Mouse (Mus musculus): ENCODE results near the gene Clec12b. TPM values are rescaled to one million over a fixed set of nuclear protein-coding genes. Genes with fewer than 3 reads are reported as not detected.

Gene Clec12b
- total RNA-seq (2012; rRNA removed) = not detected in 2 replicates
- polyA plus RNA-seq (2012; ENCODE audit: insufficient read depth in 1 of 2, insufficient read length in 2 of 2, low read depth in 1 of 2, low replicate concordance in 2 of 2, missing spikeins in 1 of 2) = not detected

DNA sequence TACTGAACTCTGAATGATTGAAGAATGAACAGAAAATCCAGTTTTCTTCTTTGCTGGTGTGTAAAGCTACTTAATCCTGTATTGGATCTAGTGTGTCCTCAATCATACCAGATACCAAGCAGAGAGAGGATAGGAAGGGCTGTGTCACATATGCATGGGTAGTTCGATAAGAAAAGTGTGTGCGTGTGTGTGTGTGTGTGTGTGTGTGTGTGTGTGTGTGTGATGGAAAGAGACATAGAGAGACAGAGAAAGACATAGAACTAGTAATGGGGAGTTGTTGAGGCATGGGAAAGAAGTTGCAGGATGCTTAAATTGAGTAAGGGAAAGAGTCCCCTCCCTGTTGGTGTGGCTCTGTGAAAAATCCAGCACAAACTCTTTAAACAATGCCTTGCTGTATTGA is at the start of gene Clec12b:
Gene Clec12b (minus strand): TSS at position 101 of the 400 bp plus-strand sequence.
- no peak for DNase-seq (ENCODE audit: low read depth, low spot score)
- Histone ChIP-seq H3K27me3 (ENCODE audit: control insufficient read depth in 1 of 2, insufficient read depth in 2 of 2, low read length in 2 of 2) (no peaks in the 10 kb centered on the region; a peak in 1 of 4 replicates), H3K9me3 (replicated peaks; ENCODE audit: insufficient read depth, low read length) (no peaks in the 10 kb centered on the region), H3K4me3 (ENCODE audit: control insufficient read depth in 1 of 2, insufficient read depth in 1 of 2, low read depth in 2 of 2, low read length in 2 of 2) (no peak within 1 kb of the TSS), H3K36me3 (ENCODE audit: control insufficient read depth in 1 of 2, insufficient read depth in 2 of 2, low read length in 2 of 2) (no peaks in the 10 kb centered on the region), H3K9ac (ENCODE audit: control insufficient read depth, low read depth, low read length, poor library complexity, severe bottlenecking) (no peak within 1 kb of the TSS), H3K4me1 (ENCODE audit: control insufficient read depth in 1 of 2, insufficient read depth in 2 of 2, low read length in 2 of 2) (no peaks in the 10 kb centered on the region), H3K79me2 (ENCODE audit: control insufficient read depth, insufficient read depth, low read length, poor library complexity) (no peaks in the 10 kb centered on the region), H3K27ac (ENCODE audit: control insufficient read depth, low read depth, low read length) (no peak within 1 kb of the TSS)
- TF ChIP-seq SIN3A (IDR thresholded peaks at IDR 0.05; ENCODE audit: low read length) (no peak), USF1 (IDR thresholded peaks at IDR 0.05; ENCODE audit: low read depth, low read length) (no peak), RAD21 (IDR thresholded peaks at IDR 0.05; ENCODE audit: low read depth, low read length) (no peak), CHD1 (IDR thresholded peaks at IDR 0.05; ENCODE audit: low read depth, low read length) (no peak), ETS1 (IDR thresholded peaks at IDR 0.05; ENCODE audit: low read depth, low read length) (no peak), TAL1 (IDR thresholded peaks at IDR 0.05; ENCODE audit: low read length) (no peak), MAX (IDR thresholded peaks at IDR 0.05; ENCODE audit: low read length) (no peak)

GRCm38 (mm10) chr6:129434239-129434638 is 48.6 kb upstream of the Clec12b start:
- Histone ChIP-seq H3K79me2 (ENCODE audit: control insufficient read depth, insufficient read depth, low read length, poor library complexity) (no peaks in the 10 kb centered on the region), H3K27me3 (ENCODE audit: control insufficient read depth in 1 of 2, insufficient read depth in 2 of 2, low read length in 2 of 2) (peaks cover 2 to 6% of the 10 kb centered on the region in 2 experiments; a peak in 3 of 4 replicates), H3K9ac (ENCODE audit: control insufficient read depth, low read depth, low read length, poor library complexity, severe bottlenecking) (no peak overlapping the region), H3K4me1 (ENCODE audit: control insufficient read depth in 1 of 2, insufficient read depth in 2 of 2, low read length in 2 of 2) (no peaks in the 10 kb centered on the region), H3K9me3 (replicated peaks; ENCODE audit: insufficient read depth, low read length) (no peaks in the 10 kb centered on the region), H3K4me3 (ENCODE audit: control insufficient read depth in 1 of 2, insufficient read depth in 1 of 2, low read depth in 2 of 2, low read length in 2 of 2) (no peak overlapping the region), H3K36me3 (ENCODE audit: control insufficient read depth in 1 of 2, insufficient read depth in 2 of 2, low read length in 2 of 2) (no peaks in the 10 kb centered on the region), H3K27ac (ENCODE audit: control insufficient read depth, low read depth, low read length) (no peak overlapping the region)
- DNase-seq (ENCODE audit: low read depth, low spot score) = peak; percentile 30
- TF ChIP-seq ELF1 (IDR thresholded peaks at IDR 0.05; ENCODE audit: low read depth, low read length) = no peak
- TF ChIP-seq TBP (IDR thresholded peaks at IDR 0.05; ENCODE audit: low read depth, low read length) = no peak
- TF ChIP-seq CHD1 (IDR thresholded peaks at IDR 0.05; ENCODE audit: low read depth, low read length) = no peak
- TF ChIP-seq ETS1 (IDR thresholded peaks at IDR 0.05; ENCODE audit: low read depth, low read length) = no peak
- TF ChIP-seq MAFK (IDR thresholded peaks at IDR 0.05; ENCODE audit: borderline replicate concordance, low read depth, low read length) = no peak
- TF ChIP-seq MXI1 (IDR thresholded peaks at IDR 0.05; ENCODE audit: low read depth, low read length) = no peak
- no peak for TF ChIP-seq EP300 (IDR thresholded peaks at IDR 0.05; ENCODE audit: low read depth in 1 of 2, low read length in 2 of 2)
- TF ChIP-seq MAZ (IDR thresholded peaks at IDR 0.05; ENCODE audit: low read depth, low read length) = no peak
- TF ChIP-seq ZMIZ1 (IDR thresholded peaks at IDR 0.05; ENCODE audit: low read depth, low read length) = no peak
- no peak for TF ChIP-seq KAT2A (conservative IDR thresholded peaks at IDR 0.05; ENCODE audit: low read depth, low read length)
- TF ChIP-seq CTCF (IDR thresholded peaks at IDR 0.05 in 2 of 3, conservative IDR thresholded peaks at IDR 0.05 in 1 of 3; ENCODE audit: control insufficient read depth in 1 of 3, insufficient read depth in 1 of 3, low read depth in 2 of 3, low read length in 3 of 3, poor library complexity in 1 of 3, severe bottlenecking in 1 of 3) = no peak
- no peak for TF ChIP-seq JUND (IDR thresholded peaks at IDR 0.05; ENCODE audit: low read depth, low read length)
- TF ChIP-seq MEF2A (IDR thresholded peaks at IDR 0.05; ENCODE audit: extremely low read depth, insufficient replicate concordance, low read depth, low read length, poor library complexity, severe bottlenecking) = no peak
- no peak for TF ChIP-seq SIN3A (IDR thresholded peaks at IDR 0.05; ENCODE audit: low read length)
- TF ChIP-seq MYC (IDR thresholded peaks at IDR 0.05; ENCODE audit: low read depth, low read length) = no peak
- TF ChIP-seq POLR2A (IDR thresholded peaks at IDR 0.05; ENCODE audit: control insufficient read depth in 1 of 2, insufficient read depth in 1 of 2, low read depth in 1 of 2, low read length in 2 of 2, poor library complexity in 1 of 2) = no peak
- no peak for TF ChIP-seq POLR2AphosphoS2 (IDR thresholded peaks at IDR 0.05; ENCODE audit: low read length)
- no peak for TF ChIP-seq TAL1 (IDR thresholded peaks at IDR 0.05; ENCODE audit: low read length)
